Comparison of ENCODE assay signal across 8 mouse cellular contexts in genomic region chr11:43569595-43569994, GRCm38 (mm10). TPM values are rescaled to one million over a fixed set of nuclear protein-coding genes. Genes with fewer than 3 reads are reported as not detected.
A peak's percentile ranks its signal among the peaks of the same experiment; 100 is the strongest.
DNase-seq lines count a peak whose midpoint lies in the region; ATAC-seq and TF ChIP-seq lines count a peak whose summit lies in the region.

No protein-coding gene starts in this region.

- no peak overlapping the region for H3K4me2 ChIP-seq in liver, embryonic 12.5 days
- no peak overlapping the region for H3K4me2 ChIP-seq in neural tube, embryonic 15.5 days

- peak; percentile 79 for ATAC-seq in common myeloid progenitor, adult 5-6 weeks (replicated peaks; ENCODE audit: low read depth, poor library complexity, severe bottlenecking)
- ATAC-seq in liver, embryonic 12.5 days = peak; percentile 66
- no peak for ATAC-seq in neural tube, embryonic 15.5 days (ENCODE audit: low FRiP score)

- peak overlapping the region; percentile 37; the same call in 1 of the 2 replicates for H3K27ac ChIP-seq in layer of hippocampus, adult 2 months
- peak overlapping the region; percentile 76 for H3K27ac ChIP-seq in heart, embryonic 10.5 days
- peak overlapping the region; percentile 48; the same call in 1 of the 2 replicates for H3K27ac ChIP-seq in kidney, adult 2 months (ENCODE audit: insufficient read depth, low read depth, low read length)
- H3K27ac ChIP-seq in liver, embryonic 12.5 days = peak overlapping the region; percentile 16; the same call in 1 of the 2 replicates
- H3K27ac ChIP-seq in neural tube, embryonic 15.5 days (replicated peaks) = peak overlapping the region; percentile 39; the same call in 1 of the 2 replicates

- peaks cover 73% of the 10 kb centered on the region for H3K4me1 ChIP-seq in heart, embryonic 10.5 days
- no peaks in the 10 kb centered on the region for H3K4me1 ChIP-seq in kidney, adult 2 months (ENCODE audit: control insufficient read depth, insufficient read depth, low read length)
- peaks cover 10% of the 10 kb centered on the region; the same call in 1 of the 2 replicates for H3K4me1 ChIP-seq in liver, embryonic 12.5 days
- H3K4me1 ChIP-seq in neural tube, embryonic 15.5 days = peaks cover 12% of the 10 kb centered on the region

- peaks cover 16% of the 10 kb centered on the region for H3K36me3 ChIP-seq in heart, embryonic 10.5 days
- no peaks in the 10 kb centered on the region for H3K36me3 ChIP-seq in kidney, adult 2 months (ENCODE audit: control insufficient read depth, insufficient read depth, low read length)
- no peaks in the 10 kb centered on the region for H3K36me3 ChIP-seq in liver, embryonic 12.5 days
- H3K36me3 ChIP-seq in neural tube, embryonic 15.5 days = no peaks in the 10 kb centered on the region

- no peaks in the 10 kb centered on the region for H3K27me3 ChIP-seq in heart, embryonic 10.5 days (ENCODE audit: insufficient read depth, poor library complexity, severe bottlenecking)
- no peaks in the 10 kb centered on the region for H3K27me3 ChIP-seq in kidney, adult 2 months (replicated peaks; ENCODE audit: control insufficient read depth, insufficient read depth, low read length)
- no peaks in the 10 kb centered on the region for H3K27me3 ChIP-seq in liver, embryonic 12.5 days (replicated peaks)
- no peaks in the 10 kb centered on the region for H3K27me3 ChIP-seq in neural tube, embryonic 15.5 days (replicated peaks)

- 52% methylated on average over 11 of the region's 11 CpGs for WGBS in heart, embryonic 10.5 days
- 48% methylated on average over 11 of the region's 11 CpGs for WGBS in kidney, adult 2 months
- 35% methylated on average over 11 of the region's 11 CpGs for WGBS in liver, embryonic 12.5 days (ENCODE audit: insufficient replicate concordance)
- WGBS in neural tube, embryonic 15.5 days = 67% methylated on average over 11 of the region's 11 CpGs

- H3K9me3 ChIP-seq in heart, embryonic 10.5 days = no peaks in the 10 kb centered on the region
- no peaks in the 10 kb centered on the region for H3K9me3 ChIP-seq in liver, embryonic 12.5 days (replicated peaks)
- H3K9me3 ChIP-seq in neural tube, embryonic 15.5 days (replicated peaks) = no peaks in the 10 kb centered on the region

- H3K9ac ChIP-seq in liver, embryonic 12.5 days = no peak overlapping the region
- H3K9ac ChIP-seq in neural tube, embryonic 15.5 days (replicated peaks) = no peak overlapping the region

- no peak for TF ChIP-seq POLR2A in kidney, adult 2 months (IDR thresholded peaks at IDR 0.05; ENCODE audit: low read depth, low read length)

- no peak overlapping the region for H3K4me3 ChIP-seq in layer of hippocampus, adult 2 months
- no peak overlapping the region for H3K4me3 ChIP-seq in heart, embryonic 10.5 days
- no peak overlapping the region for H3K4me3 ChIP-seq in kidney, adult 2 months (ENCODE audit: insufficient read depth, low read depth, low read length)
- H3K4me3 ChIP-seq in liver, embryonic 12.5 days = no peak overlapping the region
- H3K4me3 ChIP-seq in neural tube, embryonic 15.5 days (replicated peaks) = no peak overlapping the region

- no peak for TF ChIP-seq CTCF in layer of hippocampus, adult 2 months (conservative IDR thresholded peaks at IDR 0.05)
- no peak for TF ChIP-seq CTCF in kidney, adult 2 months (conservative IDR thresholded peaks at IDR 0.05; ENCODE audit: insufficient read depth, insufficient read length, low read depth, low read length)

- DNase-seq in layer of hippocampus, adult 2 months (ENCODE audit: low spot score in 2 of 2) = peak in 1 of 2 experiments; percentile 19
- no peak for DNase-seq in layer of hippocampus, adult 18-20 months (ENCODE audit: low spot score in 2 of 2)
- DNase-seq in heart, embryonic 10.5 days (ENCODE audit: low spot score) = no peak
- DNase-seq in kidney, adult 2 months = peak; percentile 91
- no peak for DNase-seq in embryo, embryonic 9.5 days (ENCODE audit: extremely low spot score)

RNA-seq across cellular contexts. Expression of gene 4933415A04Rik, which starts 17.2 kb away (rescaled TPM):
- 1 to 10 TPM; 1.9 to 2.4 TPM for total RNA-seq in layer of hippocampus, adult 2 months (2021)
- total RNA-seq in layer of hippocampus, adult 18-20 months (2021) = 1 to 10 TPM; 1.4 to 2.0 TPM
- 0.34 TPM in 1 of 2 replicates, not detected in the other for total RNA-seq in common myeloid progenitor, adult 5-6 weeks (2017)
- polyA plus RNA-seq in heart, embryonic 10.5 days (2016; fragmentation: Nextera tagmentation; extraction: Ambion mirVana) = 7.1 and 7.4 TPM in 2 replicates
- 0.24 and 0.30 TPM in 2 replicates for polyA plus RNA-seq in kidney, adult 2 months (2012; rRNA removed)
- 1.0 and 1.4 TPM in 2 replicates for polyA plus RNA-seq in liver, embryonic 12.5 days (2016; fragmentation: Nextera tagmentation; extraction: Ambion mirVana)
- polyA plus RNA-seq in neural tube, embryonic 15.5 days (2015; fragmentation: Nextera tagmentation; extraction: Ambion mirVana) = 2.7 and 3.5 TPM in 2 replicates

RNA-seq across cellular contexts. Expression of gene Fabp6, which starts 31.7 kb away (rescaled TPM):
- total RNA-seq in layer of hippocampus, adult 2 months (2021) = not detected
- not detected for total RNA-seq in layer of hippocampus, adult 18-20 months (2021)
- total RNA-seq in common myeloid progenitor, adult 5-6 weeks (2017) = not detected in 2 replicates
- not detected in 2 replicates for polyA plus RNA-seq in heart, embryonic 10.5 days (2016; fragmentation: Nextera tagmentation; extraction: Ambion mirVana)
- not detected in 2 replicates for polyA plus RNA-seq in kidney, adult 2 months (2012; rRNA removed)
- not detected in 2 replicates for polyA plus RNA-seq in liver, embryonic 12.5 days (2016; fragmentation: Nextera tagmentation; extraction: Ambion mirVana)
- polyA plus RNA-seq in neural tube, embryonic 15.5 days (2015; fragmentation: Nextera tagmentation; extraction: Ambion mirVana) = not detected in 2 replicates

RNA-seq across cellular contexts. Expression of gene Ccnjl, which starts 41.0 kb away (rescaled TPM):
- 10 to 100 TPM; 10.8 to 15.5 TPM for total RNA-seq in layer of hippocampus, adult 2 months (2021)
- total RNA-seq in layer of hippocampus, adult 18-20 months (2021) = 1 to 10 TPM; 9.7 to 9.8 TPM
- 0.69 TPM in 1 of 2 replicates, not detected in the other for total RNA-seq in common myeloid progenitor, adult 5-6 weeks (2017)
- polyA plus RNA-seq in heart, embryonic 10.5 days (2016; fragmentation: Nextera tagmentation; extraction: Ambion mirVana) = 24.7 and 33.2 TPM in 2 replicates
- 1.0 and 1.1 TPM in 2 replicates for polyA plus RNA-seq in kidney, adult 2 months (2012; rRNA removed)
- polyA plus RNA-seq in liver, embryonic 12.5 days (2016; fragmentation: Nextera tagmentation; extraction: Ambion mirVana) = 5.4 and 5.6 TPM in 2 replicates
- 11.0 and 14.2 TPM in 2 replicates for polyA plus RNA-seq in neural tube, embryonic 15.5 days (2015; fragmentation: Nextera tagmentation; extraction: Ambion mirVana)

Comparison
In these comparisons a context has a peak if more than half of its experiments do, and no peak if none do; other contexts are left out.
1. H3K27ac ChIP-seq: peak in every context shown above with its lines; median percentile 76 in heart, embryonic 10.5 days; 48 in kidney, adult 2 months; 39 in neural tube, embryonic 15.5 days; 37 in layer of hippocampus, adult 2 months; 16 in liver, embryonic 12.5 days.